Mouse (Mus musculus) spleen, adult 2 months (tissue): ENCODE results near the gene Tmem160.

Experiments
- CTCF ChIP-seq: fragments of 200-500 bp; IDR thresholded peaks from 2 replicates; pipeline ENCODE4 v1.5.1; 2011; ENCODE audit warnings: mild to moderate bottlenecking, inconsistent platforms; ENCODE audit not compliant: insufficient read depth, insufficient read length, insufficient replicate concordance; ENCODE audit errors: extremely low read depth
- POLR2A ChIP-seq: fragments of 200-500 bp; IDR thresholded peaks from 2 replicates; pipeline ENCODE4 v1.6.1; 2011; ENCODE audit warnings: low read depth, low read length, inconsistent platforms

DNA sequence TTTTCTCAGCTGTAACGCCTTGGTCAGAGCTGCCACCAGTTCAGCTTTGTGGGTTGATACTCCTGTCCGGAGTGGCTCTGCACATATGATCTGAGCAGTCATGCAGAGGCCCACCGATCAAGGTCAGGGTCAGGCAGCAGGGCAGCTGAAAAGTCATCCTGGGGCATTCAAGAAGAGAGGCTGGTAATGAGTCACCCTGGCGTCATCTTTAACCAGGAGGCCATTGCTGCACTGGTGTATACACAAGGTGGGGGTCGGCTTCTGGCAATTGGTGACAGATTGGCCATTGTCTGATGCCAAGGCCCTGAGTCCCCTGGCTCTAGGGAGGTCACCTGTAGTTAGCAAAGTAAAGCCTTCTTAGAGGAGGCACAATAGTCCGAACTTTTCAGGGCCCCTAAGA lies 923 bp upstream of the Tmem160 start:
- no peak for TF ChIP-seq CTCF
- no peak for TF ChIP-seq POLR2A
